Mouse (Mus musculus) bone marrow macrophage, adult 2 months (primary cell): ENCODE measurements around the gene Ttll1.

Experiments used
- CTCF ChIP-seq: IDR thresholded peaks from 2 replicates; pipeline ENCODE4 v1.5.1; 2012; ENCODE audit warnings: low read depth, mild to moderate bottlenecking, low read length, moderate library complexity
- POLR2A ChIP-seq: IDR thresholded peaks from 2 replicates; pipeline ENCODE4 v1.6.1; 2012; ENCODE audit warnings: mild to moderate bottlenecking, low read depth, low read length, borderline replicate concordance

- TF ChIP-seq CTCF (no peak), POLR2A (no peak)
Observed at GRCm38 (mm10) chr15:83469279-83469821, 41.3 kb downstream of the Ttll1 start.
